Mouse (Mus musculus) R1 (cell line): ENCODE measurements at regions not wholly inside any gene's neighbourhood (a gene's known extent, or its start where the extent isn't known, plus 50 kb on each side); places are given as distances from the start of the nearest gene placed in this dataset.

Experiments
- DNase-seq: peaks from one replicate; pipeline ENCODE4 v3.0.0-alpha.2; 2018; ENCODE audit warnings: low read depth, low spot score

GRCm38 (mm10) chr13:38878718-38879669 is 81.7 kb downstream of the Slc35b3 start:
- DNase-seq, result no peak

GRCm38 (mm10) chr13:38875923-38876322 is 84.8 kb downstream of the Slc35b3 start:
- DNase-seq, result no peak

- DNase-seq, result no peak
Observed at GRCm38 (mm10) chr13:38864002-38864401, 96.7 kb downstream of the Slc35b3 start.

GRCm38 (mm10) chr13:38855742-38856141 is 104.9 kb downstream of the Slc35b3 start:
- no peak for DNase-seq

GRCm38 (mm10) chr13:38854986-38855385 is 105.7 kb downstream of the Slc35b3 start:
- no peak for DNase-seq

GRCm38 (mm10) chr13:38852868-38853267 is 107.8 kb downstream of the Slc35b3 start:
- peak; percentile 6 for DNase-seq

GRCm38 (mm10) chr13:38851820-38852219 is 108.9 kb downstream of the Slc35b3 start:
- DNase-seq, result no peak

GRCm38 (mm10) chr13:38838231-38838630 is 122.4 kb downstream of the Slc35b3 start:
- no peak for DNase-seq

GRCm38 (mm10) chr13:38825649-38826048 is 135.0 kb downstream of the Slc35b3 start:
- peak; percentile 92 for DNase-seq

- DNase-seq, result peak; percentile 85
Observed at GRCm38 (mm10) chr13:38819526-38819925, 141.1 kb downstream of the Slc35b3 start.

- no peak for DNase-seq
Observed at GRCm38 (mm10) chr13:38818781-38819180, 141.9 kb downstream of the Slc35b3 start.

GRCm38 (mm10) chr13:38816296-38816695 is 144.4 kb downstream of the Slc35b3 start:
- no peak for DNase-seq

- peak; percentile 80 for DNase-seq
Observed at GRCm38 (mm10) chr13:38815002-38815707, 145.5 kb downstream of the Slc35b3 start.

- no peak for DNase-seq
Observed at GRCm38 (mm10) chr13:38798514-38798913, 139.7 kb upstream of the Eef1e1 start.

GRCm38 (mm10) chr13:38793456-38793855 is 134.6 kb upstream of the Eef1e1 start:
- DNase-seq, result peak; percentile 83

GRCm38 (mm10) chr13:38780630-38781010 is 121.8 kb upstream of the Eef1e1 start:
- no peak for DNase-seq

- peak; percentile 51 for DNase-seq
Observed at GRCm38 (mm10) chr13:38779984-38780629, 121.2 kb upstream of the Eef1e1 start.

GRCm38 (mm10) chr13:38776546-38776945 is 117.7 kb upstream of the Eef1e1 start:
- DNase-seq, result no peak

GRCm38 (mm10) chr13:38772996-38773395 is 114.1 kb upstream of the Eef1e1 start:
- no peak for DNase-seq

GRCm38 (mm10) chr13:38766133-38766532 is 107.3 kb upstream of the Eef1e1 start:
- DNase-seq, result peak; percentile 44

GRCm38 (mm10) chr13:38760261-38760660 is 101.4 kb upstream of the Eef1e1 start:
- DNase-seq, result no peak

GRCm38 (mm10) chr13:38756629-38757227 is 97.9 kb upstream of the Eef1e1 start:
- DNase-seq, result no peak
